Mouse (Mus musculus): Measurements from ENCODE around the gene Jagn1. TPM values are rescaled to one million over a fixed set of nuclear protein-coding genes. Genes with fewer than 3 reads are reported as not detected.

The Jagn1 gene
- total and polyA plus RNA-seq, 3 experiments = 80.6 to 95.6 TPM; not detected in 1

GRCm38 (mm10) chr6:113395501-113395900 is 46.9 kb upstream of the Jagn1 start:
- TF ChIP-seq GABPA (IDR thresholded peaks at IDR 0.05; ENCODE audit: low read depth, low read length) = no peak
- TF ChIP-seq ETS1 (IDR thresholded peaks at IDR 0.05; ENCODE audit: low read depth, low read length) = no peak
- peak; percentile 22 to 47 (median 37); a peak in 5 of 6 replicates for TF ChIP-seq CTCF (IDR thresholded peaks at IDR 0.05 in 2 of 3, conservative IDR thresholded peaks at IDR 0.05 in 1 of 3; ENCODE audit: control insufficient read depth in 1 of 3, insufficient read depth in 1 of 3, low read depth in 2 of 3, low read length in 3 of 3, poor library complexity in 1 of 3, severe bottlenecking in 1 of 3)
- TF ChIP-seq SMC3 (IDR thresholded peaks at IDR 0.05; ENCODE audit: low read depth, low read length) = peak; percentile 52
- peak; percentile 48 for TF ChIP-seq RAD21 (IDR thresholded peaks at IDR 0.05; ENCODE audit: low read depth, low read length)
- H3K4me3 ChIP-seq (ENCODE audit: control insufficient read depth in 1 of 2, insufficient read depth in 1 of 2, low read depth in 2 of 2, low read length in 2 of 2) = no peak overlapping the region
- H3K9ac ChIP-seq (ENCODE audit: control insufficient read depth, low read depth, low read length, poor library complexity, severe bottlenecking) = no peak overlapping the region
- H3K27ac ChIP-seq (ENCODE audit: control insufficient read depth, low read depth, low read length) = no peak overlapping the region
- no peaks in the 10 kb centered on the region for H3K79me2 ChIP-seq (ENCODE audit: control insufficient read depth, insufficient read depth, low read length, poor library complexity)
- H3K36me3 ChIP-seq (ENCODE audit: control insufficient read depth in 1 of 2, insufficient read depth in 2 of 2, low read length in 2 of 2) = peaks cover 0 to under 1% of the 10 kb centered on the region in 2 experiments; a peak in 1 of 4 replicates
- no peaks in the 10 kb centered on the region for H3K27me3 ChIP-seq (ENCODE audit: control insufficient read depth in 1 of 2, insufficient read depth in 2 of 2, low read length in 2 of 2)
- H3K4me1 ChIP-seq (ENCODE audit: control insufficient read depth in 1 of 2, insufficient read depth in 2 of 2, low read length in 2 of 2) = no peaks in the 10 kb centered on the region
- no peaks in the 10 kb centered on the region for H3K9me3 ChIP-seq (replicated peaks; ENCODE audit: insufficient read depth, low read length)
- peak; percentile 37 for DNase-seq (ENCODE audit: low read depth, low spot score)

DNA sequence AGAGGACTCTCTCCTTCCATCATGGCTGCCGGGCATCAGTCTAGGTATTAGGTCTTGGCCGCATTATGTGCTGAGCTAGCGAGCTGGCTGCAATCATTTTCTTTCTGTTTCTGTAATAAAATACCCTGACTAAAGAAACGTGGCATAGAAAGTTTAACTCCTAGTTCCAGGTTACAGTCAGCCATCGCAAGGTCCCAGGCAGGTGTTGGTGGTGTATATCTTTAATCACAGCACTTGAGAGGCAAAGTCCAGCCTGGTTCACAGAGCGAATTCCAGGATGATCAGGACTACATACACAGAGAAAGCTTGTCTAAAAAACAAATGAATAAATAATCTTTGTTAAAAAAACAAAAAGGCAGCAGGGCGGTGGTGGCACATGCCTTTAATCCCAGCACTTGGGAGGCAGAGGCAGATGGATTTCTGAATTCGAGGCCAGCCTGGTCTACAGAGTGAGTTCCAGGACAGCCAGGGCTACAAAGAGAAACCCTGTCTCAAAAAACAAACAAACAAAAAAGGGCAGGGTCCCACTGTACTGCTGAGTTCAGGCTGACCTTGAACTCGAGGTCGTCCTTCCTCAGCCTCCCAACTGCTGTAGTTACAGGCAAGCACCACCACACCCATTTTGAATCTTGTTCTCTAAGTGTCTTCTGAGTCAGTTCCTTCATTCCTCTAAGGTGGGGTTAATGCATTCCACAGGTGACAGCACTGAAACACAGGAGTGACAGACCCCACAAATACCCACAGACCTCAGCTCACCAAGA is 45.9 kb upstream of the Jagn1 start:
- no peak overlapping the region for H3K9ac ChIP-seq (ENCODE audit: control insufficient read depth, low read depth, low read length, poor library complexity, severe bottlenecking)
- no peaks in the 10 kb centered on the region for H3K9me3 ChIP-seq (replicated peaks; ENCODE audit: insufficient read depth, low read length)
- no peak for DNase-seq (ENCODE audit: low read depth, low spot score)
- no peak overlapping the region for H3K27ac ChIP-seq (ENCODE audit: control insufficient read depth, low read depth, low read length)
- no peak overlapping the region for H3K4me3 ChIP-seq (ENCODE audit: control insufficient read depth in 1 of 2, insufficient read depth in 1 of 2, low read depth in 2 of 2, low read length in 2 of 2)
- H3K4me1 ChIP-seq (ENCODE audit: control insufficient read depth in 1 of 2, insufficient read depth in 2 of 2, low read length in 2 of 2) = no peaks in the 10 kb centered on the region
- no peaks in the 10 kb centered on the region; a peak in 1 of 4 replicates for H3K36me3 ChIP-seq (ENCODE audit: control insufficient read depth in 1 of 2, insufficient read depth in 2 of 2, low read length in 2 of 2)
- no peaks in the 10 kb centered on the region for H3K79me2 ChIP-seq (ENCODE audit: control insufficient read depth, insufficient read depth, low read length, poor library complexity)
- no peaks in the 10 kb centered on the region for H3K27me3 ChIP-seq (ENCODE audit: control insufficient read depth in 1 of 2, insufficient read depth in 2 of 2, low read length in 2 of 2)
- no peak for TF ChIP-seq JUND (IDR thresholded peaks at IDR 0.05; ENCODE audit: low read depth, low read length)
- no peak for TF ChIP-seq USF2 (IDR thresholded peaks at IDR 0.05; ENCODE audit: borderline replicate concordance in 1 of 2, insufficient read depth in 1 of 2, low read depth in 1 of 2, low read length in 2 of 2)
- TF ChIP-seq ELF1 (IDR thresholded peaks at IDR 0.05; ENCODE audit: low read depth, low read length) = no peak
- no peak for TF ChIP-seq MAX (IDR thresholded peaks at IDR 0.05; ENCODE audit: low read length)
- no peak for TF ChIP-seq ZKSCAN1 (IDR thresholded peaks at IDR 0.05; ENCODE audit: low read depth, low read length)
- TF ChIP-seq SMC3 (IDR thresholded peaks at IDR 0.05; ENCODE audit: low read depth, low read length) = no peak
- TF ChIP-seq MYB (IDR thresholded peaks at IDR 0.05; ENCODE audit: low read depth, low read length) = no peak
- no peak for TF ChIP-seq ZNF384 (IDR thresholded peaks at IDR 0.05; ENCODE audit: low read depth, low read length)
- no peak for TF ChIP-seq MYC (IDR thresholded peaks at IDR 0.05; ENCODE audit: low read depth, low read length)
- no peak for TF ChIP-seq UBTF (IDR thresholded peaks at IDR 0.05; ENCODE audit: borderline replicate concordance, insufficient read depth, low read depth, low read length)
- TF ChIP-seq CHD2 (IDR thresholded peaks at IDR 0.05; ENCODE audit: low read length) = no peak
- no peak for TF ChIP-seq ETS1 (IDR thresholded peaks at IDR 0.05; ENCODE audit: low read depth, low read length)
- no peak for TF ChIP-seq EP300 (IDR thresholded peaks at IDR 0.05; ENCODE audit: low read depth in 1 of 2, low read length in 2 of 2)
- TF ChIP-seq RCOR1 (IDR thresholded peaks at IDR 0.05; ENCODE audit: low read depth, low read length) = no peak
- no peak for TF ChIP-seq MXI1 (IDR thresholded peaks at IDR 0.05; ENCODE audit: low read depth, low read length)
- no peak for TF ChIP-seq CTCF (IDR thresholded peaks at IDR 0.05 in 2 of 3, conservative IDR thresholded peaks at IDR 0.05 in 1 of 3; ENCODE audit: control insufficient read depth in 1 of 3, insufficient read depth in 1 of 3, low read depth in 2 of 3, low read length in 3 of 3, poor library complexity in 1 of 3, severe bottlenecking in 1 of 3)
- TF ChIP-seq TBP (IDR thresholded peaks at IDR 0.05; ENCODE audit: low read depth, low read length) = no peak
- no peak for TF ChIP-seq E2F4 (IDR thresholded peaks at IDR 0.05; ENCODE audit: borderline replicate concordance, low read depth, low read length)
- TF ChIP-seq POLR2A (IDR thresholded peaks at IDR 0.05; ENCODE audit: control insufficient read depth in 1 of 2, insufficient read depth in 1 of 2, low read depth in 1 of 2, low read length in 2 of 2, poor library complexity in 1 of 2) = no peak

All from MEL (cell line).